Mouse (Mus musculus) MEL (cell line): ENCODE measurements at regions not wholly inside any gene's neighbourhood (a gene's known extent, or its start where the extent isn't known, plus 50 kb on each side); places are given as distances from the start of the nearest gene placed in this dataset.

Experiments
- BHLHE40 ChIP-seq: IDR thresholded peaks from 2 replicates; pipeline ENCODE4 v1.6.1; 2012; ENCODE audit warnings: low read depth, mild to moderate bottlenecking, inconsistent platforms, low read length, improper control_type of control experiment, borderline replicate concordance
- CHD1 ChIP-seq: IDR thresholded peaks from 2 replicates; pipeline ENCODE4 v1.6.1; 2012; ENCODE audit warnings: low read depth, mild to moderate bottlenecking, inconsistent platforms, low read length, improper control_type of control experiment
- CTCF ChIP-seq, 3 experiments: IDR thresholded peaks in 2 of 3; conservative IDR thresholded peaks in 1 of 3; 2 replicates each; pipeline ENCODE4 v1.5.1; 2011 to 2012; ENCODE audit warnings: low read length in 3 of 3, low read depth in 2 of 3, mild to moderate bottlenecking in 2 of 3, improper control_type of control experiment in 1 of 3, inconsistent platforms in 1 of 3, mixed read lengths in 1 of 3, moderate library complexity in 1 of 3; ENCODE audit not compliant: control insufficient read depth in 1 of 3, insufficient read depth in 1 of 3, poor library complexity in 1 of 3, severe bottlenecking in 1 of 3
- HCFC1 ChIP-seq: IDR thresholded peaks from 2 replicates; pipeline ENCODE4 v1.6.1; 2012; ENCODE audit warnings: low read depth, mild to moderate bottlenecking, inconsistent platforms, low read length, improper control_type of control experiment, moderate library complexity
- MAFK ChIP-seq: IDR thresholded peaks from 2 replicates; pipeline ENCODE4 v1.6.1; 2011; ENCODE audit warnings: low read depth, mild to moderate bottlenecking, low read length, improper control_type of control experiment, borderline replicate concordance
- MXI1 ChIP-seq: IDR thresholded peaks from 2 replicates; pipeline ENCODE4 v1.6.1; 2011; ENCODE audit warnings: mild to moderate bottlenecking, low read depth, low read length, improper control_type of control experiment
- POLR2A ChIP-seq, 2 experiments: IDR thresholded peaks; 2 replicates each; pipeline ENCODE4 v1.6.1; 2011 to 2012; ENCODE audit warnings: low read length in 2 of 2, mild to moderate bottlenecking in 2 of 2, control low read depth in 1 of 2, improper control_type of control experiment in 1 of 2, low read depth in 1 of 2, moderate library complexity in 1 of 2; ENCODE audit not compliant: control insufficient read depth in 1 of 2, insufficient read depth in 1 of 2, poor library complexity in 1 of 2
- RCOR1 ChIP-seq: IDR thresholded peaks from 2 replicates; pipeline ENCODE4 v1.6.1; 2012; ENCODE audit warnings: low read depth, mild to moderate bottlenecking, inconsistent platforms, low read length, improper control_type of control experiment
- TAL1 ChIP-seq: IDR thresholded peaks from 2 replicates; pipeline ENCODE4 v1.6.1; 2012; ENCODE audit warnings: mild to moderate bottlenecking, inconsistent platforms, low read length, moderate library complexity, mixed read lengths
- UBTF ChIP-seq: IDR thresholded peaks from 2 replicates; pipeline ENCODE4 v1.6.1; 2012; ENCODE audit warnings: low read depth, mild to moderate bottlenecking, inconsistent platforms, low read length, improper control_type of control experiment, moderate library complexity, borderline replicate concordance; ENCODE audit not compliant: insufficient read depth
- USF2 ChIP-seq, 2 experiments: IDR thresholded peaks; 2 replicates each; pipeline ENCODE4 v1.6.1; 2011 to 2012; ENCODE audit warnings: improper control_type of control experiment in 2 of 2, low read length in 2 of 2, borderline replicate concordance in 1 of 2, inconsistent platforms in 1 of 2, low read depth in 1 of 2, mild to moderate bottlenecking in 1 of 2; ENCODE audit not compliant: insufficient read depth in 1 of 2
- ZKSCAN1 ChIP-seq: IDR thresholded peaks from 2 replicates; pipeline ENCODE4 v1.6.1; 2012; ENCODE audit warnings: low read depth, mild to moderate bottlenecking, inconsistent platforms, low read length, improper control_type of control experiment, moderate library complexity

GRCm38 (mm10) chr2:61496968-61497367, 81.4 kb upstream of the Tank start:
- no peak for TF ChIP-seq BHLHE40
- TF ChIP-seq TAL1: no peak
- no peak for TF ChIP-seq POLR2A (IDR thresholded peaks at IDR 0.05; ENCODE audit: control insufficient read depth in 1 of 2, insufficient read depth in 1 of 2, low read depth in 1 of 2, low read length in 2 of 2, poor library complexity in 1 of 2)
- TF ChIP-seq CTCF (IDR thresholded peaks at IDR 0.05 in 2 of 3, conservative IDR thresholded peaks at IDR 0.05 in 1 of 3; ENCODE audit: control insufficient read depth in 1 of 3, insufficient read depth in 1 of 3, low read depth in 2 of 3, low read length in 3 of 3, poor library complexity in 1 of 3, severe bottlenecking in 1 of 3): no peak
- no peak for TF ChIP-seq ZKSCAN1
- no peak for TF ChIP-seq UBTF
- TF ChIP-seq RCOR1: no peak
- TF ChIP-seq MAFK: no peak
- TF ChIP-seq HCFC1: no peak
- no peak for TF ChIP-seq CHD1
- no peak for TF ChIP-seq MXI1
- no peak for TF ChIP-seq USF2 (IDR thresholded peaks at IDR 0.05; ENCODE audit: borderline replicate concordance in 1 of 2, insufficient read depth in 1 of 2, low read depth in 1 of 2, low read length in 2 of 2)
